Mouse (Mus musculus): ENCODE measurements around the gene Ust.

The Ust gene

DNA sequence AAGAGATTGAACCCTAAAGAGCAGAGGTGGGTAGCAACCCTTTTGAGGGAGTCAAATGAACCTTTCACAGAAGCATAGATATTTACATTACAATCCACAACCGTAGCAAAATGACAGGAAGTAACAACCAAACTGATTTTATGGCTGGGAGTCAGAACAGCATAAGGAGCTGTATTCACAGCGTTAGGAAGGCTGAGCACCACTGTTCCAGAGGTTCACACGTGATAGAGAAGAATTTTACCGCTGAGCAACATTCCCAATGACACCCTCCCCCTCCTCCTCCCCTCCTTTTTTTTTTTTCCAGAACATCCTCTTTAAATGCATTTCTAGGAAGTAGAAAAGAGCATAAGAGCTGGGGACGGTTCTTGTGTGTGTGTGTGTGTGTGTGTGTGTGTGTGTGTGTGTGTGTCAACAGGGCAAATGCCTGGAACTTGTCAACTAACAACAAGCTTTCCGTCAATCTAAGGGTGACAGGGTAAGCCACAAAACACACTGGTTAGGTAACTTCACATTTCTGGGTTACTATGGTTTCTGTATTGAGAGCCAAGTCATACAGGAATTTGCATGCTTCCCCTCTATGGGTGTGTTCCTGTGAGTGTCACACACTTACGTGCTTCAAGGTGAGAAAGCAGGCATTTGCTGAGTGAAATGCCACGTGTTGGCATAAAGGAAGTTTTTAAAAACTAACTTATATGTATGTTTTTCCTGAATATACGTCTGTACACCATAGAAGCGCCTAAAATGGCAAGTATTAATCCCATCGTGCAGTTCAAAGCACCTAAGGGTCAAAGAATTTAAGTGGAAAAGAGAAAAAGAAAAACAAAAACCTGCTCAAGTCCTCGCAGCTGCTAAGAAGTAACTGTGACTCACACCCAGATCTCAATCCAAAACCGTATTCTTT, 13.0 kb downstream of the Ust start:
- in situ Hi-C loops (cut with MboI, MseI): loop anchor here (10.0 to 25.0 kb wide), 2 partner anchors 668 to 1541 kb away; partner anchors contain the start of gene Zc3h12d

- in situ Hi-C loops (cut with MboI, MseI): loop anchor here (10.0 to 25.0 kb wide), 2 partner anchors 668 to 1540 kb away; partner anchors contain the start of gene Zc3h12d
These were observed 13.8 kb downstream of the Ust start for GRCm38 (mm10) chr10:8504832-8505231.

GRCm38 (mm10) chr10:8498951-8499891, 19.4 kb downstream of the Ust start:
- in situ Hi-C loops (cut with MboI, MseI): no loop called here

- in situ Hi-C loops (cut with MboI, MseI): no loop called here
These were observed 23.0 kb downstream of the Ust start for GRCm38 (mm10) chr10:8495543-8496141.

GRCm38 (mm10) chr10:8491909-8492591, 26.6 kb downstream of the Ust start:
- in situ Hi-C loops (cut with MboI, MseI): no loop called here

DNA sequence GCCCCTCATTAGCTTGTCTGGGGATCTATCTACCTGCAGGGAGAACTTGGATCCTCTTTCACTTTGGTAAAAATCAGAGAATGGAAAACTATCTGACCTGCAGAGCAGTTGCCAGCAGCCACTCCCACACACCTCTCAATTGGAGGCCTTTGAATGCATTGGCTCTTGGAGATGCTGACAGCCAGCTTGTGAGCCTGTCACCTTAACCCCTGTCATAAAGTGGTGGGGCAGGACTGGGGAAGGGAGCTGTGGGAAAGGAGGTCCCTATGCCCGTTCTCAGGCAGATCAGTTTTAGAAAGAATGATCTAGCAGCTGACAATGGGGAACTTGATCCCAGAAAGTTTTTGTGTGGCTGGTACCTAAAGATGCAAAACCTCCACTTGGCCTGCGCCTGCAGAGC, 31.2 kb downstream of the Ust start:
- in situ Hi-C loops (cut with MboI, MseI): no loop called here

GRCm38 (mm10) chr10:8484487-8484886, 34.1 kb downstream of the Ust start:
- in situ Hi-C loops (cut with MboI, MseI): no loop called here

GRCm38 (mm10) chr10:8482779-8483178, 35.8 kb downstream of the Ust start:
- in situ Hi-C loops (cut with MboI, MseI): no loop called here

DNA sequence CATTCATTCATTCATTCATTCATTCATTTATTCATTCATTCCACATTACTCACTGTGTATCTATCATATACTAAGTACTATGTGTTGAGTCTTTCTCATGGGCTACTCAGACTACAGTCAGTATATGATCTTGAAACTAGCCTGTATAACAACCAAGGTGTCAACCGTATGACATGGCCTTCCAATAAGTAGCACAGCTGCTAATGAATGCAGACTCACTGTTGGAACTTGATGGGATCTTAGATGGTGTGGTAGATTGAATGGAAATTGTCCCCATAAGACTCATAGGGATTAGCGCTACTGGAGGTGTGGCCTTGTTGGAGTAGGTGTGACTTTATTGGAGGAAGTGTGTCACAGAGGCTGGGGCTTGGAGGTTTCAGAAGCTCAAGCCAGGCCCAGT, 38.8 kb downstream of the Ust start:
- in situ Hi-C loops (cut with MboI, MseI): no loop called here

- in situ Hi-C loops (cut with MboI, MseI): no loop called here
These were observed 40.7 kb downstream of the Ust start for GRCm38 (mm10) chr10:8477936-8478335.

DNA sequence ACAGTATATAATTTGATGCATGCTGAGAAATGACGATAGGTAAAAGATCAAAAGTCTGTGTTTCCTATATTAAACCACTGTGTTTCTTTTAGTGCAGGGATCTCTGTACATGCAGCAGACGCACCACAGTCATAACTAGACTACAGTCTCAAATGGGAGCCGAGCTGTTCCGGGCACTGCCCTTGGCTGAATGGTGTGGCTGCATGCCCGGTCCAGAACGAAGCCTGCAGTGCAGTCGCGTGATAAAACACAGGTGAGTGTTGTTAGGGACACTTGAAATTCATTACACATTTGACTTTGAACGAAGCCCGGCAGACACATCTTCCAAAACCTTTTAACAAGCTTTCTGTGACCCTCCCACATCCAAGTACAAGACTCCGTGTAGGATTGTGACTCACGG, 46.6 kb downstream of the Ust start:
- in situ Hi-C loops (cut with MboI, MseI): no loop called here

DNA sequence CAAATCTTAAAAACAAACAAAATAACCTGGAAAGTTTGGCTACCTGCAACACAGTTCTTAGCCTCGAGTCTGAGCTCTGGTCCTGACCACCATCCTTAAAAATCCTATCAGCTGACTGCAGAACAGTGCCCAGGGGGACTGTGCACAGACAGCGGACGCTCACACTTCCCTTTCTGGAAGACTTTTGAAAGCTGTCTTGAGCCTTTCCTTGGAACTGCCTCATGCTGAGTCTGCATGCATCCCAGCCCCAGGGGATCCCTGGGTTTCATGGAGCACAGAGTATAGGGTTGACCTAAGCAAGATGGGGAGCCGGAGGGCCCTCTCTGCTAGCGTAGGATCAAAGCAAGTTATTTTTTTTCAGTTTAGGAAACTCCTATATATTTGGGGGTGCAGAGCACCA, 47.6 kb downstream of the Ust start:
- in situ Hi-C loops (cut with MboI, MseI): no loop called here

- in situ Hi-C loops (cut with MboI, MseI): no loop called here
These were observed 49.1 kb downstream of the Ust start for GRCm38 (mm10) chr10:8469516-8469915.

- in situ Hi-C loops (cut with MboI, MseI): no loop called here
These were observed 49.8 kb downstream of the Ust start for GRCm38 (mm10) chr10:8468651-8469386.

GRCm38 (mm10) chr10:8465918-8466317, 52.7 kb downstream of the Ust start:
- in situ Hi-C loops (cut with MboI, MseI): no loop called here

DNA sequence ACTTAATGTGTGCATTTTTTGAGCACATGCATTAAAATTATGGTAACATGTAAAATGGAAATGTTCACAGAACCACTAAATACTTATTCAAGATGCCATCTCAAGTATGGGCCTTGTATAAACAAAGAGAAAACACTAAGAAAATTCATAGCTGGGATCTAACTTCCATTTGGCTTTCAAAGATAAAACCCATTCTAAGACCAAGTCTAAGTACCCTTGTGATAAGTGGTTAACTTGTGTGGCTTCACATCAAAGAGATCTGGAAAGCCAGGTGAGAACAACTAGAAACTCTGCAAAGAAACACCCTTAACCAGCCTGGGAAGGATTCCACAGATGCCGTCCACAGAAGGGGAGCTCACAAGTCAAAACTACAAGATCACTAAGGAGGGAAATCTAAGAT, 53.4 kb downstream of the Ust start:
- in situ Hi-C loops (cut with MboI, MseI): no loop called here

DNA sequence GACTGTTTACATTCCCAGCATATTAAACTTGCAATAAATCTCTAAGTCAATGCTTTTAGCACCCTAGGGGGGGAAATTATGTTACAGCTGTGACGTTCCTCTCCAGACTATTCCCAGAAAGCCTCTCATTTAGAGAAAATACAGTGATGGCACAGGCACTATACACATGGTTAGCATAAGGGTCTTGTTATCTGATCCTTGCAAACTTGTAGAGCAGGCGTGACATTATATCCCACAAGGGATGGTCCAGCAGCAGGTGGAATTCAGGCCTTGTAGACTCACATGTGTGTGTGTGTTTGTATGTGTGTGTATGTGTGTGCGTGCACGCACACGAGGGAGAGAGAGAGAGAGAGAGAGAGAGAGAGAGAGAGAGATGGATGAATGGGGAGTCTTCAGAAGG, 57.3 kb downstream of the Ust start:
- in situ Hi-C loops (cut with MboI, MseI): no loop called here

DNA sequence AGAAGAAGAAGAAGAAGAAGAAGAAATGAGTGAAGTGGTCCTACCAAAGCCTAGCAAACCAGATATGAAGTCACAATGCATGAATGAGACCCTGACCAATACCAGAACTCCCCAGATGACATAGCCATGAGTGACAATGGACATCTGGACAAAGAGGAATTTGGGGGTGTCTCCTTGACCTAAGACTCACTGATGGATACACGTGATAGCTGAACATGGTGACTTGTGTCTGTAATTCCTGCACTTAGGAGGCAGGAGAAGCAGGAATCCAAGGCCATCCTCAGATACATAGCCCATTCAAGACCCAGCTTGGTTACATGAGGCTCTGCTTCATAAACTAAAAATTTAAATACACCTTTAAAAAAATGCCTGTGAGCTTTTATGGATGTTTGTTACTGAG, 63.9 kb downstream of the Ust start:
- in situ Hi-C loops (cut with MboI, MseI): no loop called here

DNA sequence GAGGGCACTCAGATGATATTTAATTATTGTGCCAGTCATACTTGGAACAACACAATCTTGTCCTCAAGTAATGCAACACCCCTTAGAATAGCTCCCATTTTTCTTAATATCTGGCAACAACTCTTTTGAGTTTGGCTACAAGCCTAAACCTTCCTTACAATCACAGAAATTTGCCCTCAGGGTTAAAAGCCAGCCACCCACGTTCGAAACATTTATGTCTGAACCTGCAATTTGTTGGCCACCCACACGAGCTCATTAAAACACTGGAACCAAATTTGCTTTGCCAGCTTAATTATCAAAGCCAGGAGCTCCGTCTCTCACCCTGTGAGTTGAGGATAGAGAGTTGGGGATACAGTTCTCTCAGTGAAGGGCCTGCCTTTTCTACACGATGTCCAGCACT, 70.9 kb downstream of the Ust start:
- in situ Hi-C loops (cut with MboI, MseI): no loop called here

GRCm38 (mm10) chr10:8446972-8447371, 71.7 kb downstream of the Ust start:
- in situ Hi-C loops (cut with MboI, MseI): no loop called here

GRCm38 (mm10) chr10:8444052-8444451, 74.6 kb downstream of the Ust start:
- in situ Hi-C loops (cut with MboI, MseI): no loop called here

All from T-helper 1 cell (primary cell).